Mouse (Mus musculus) liver, postnatal 0 days (tissue): ENCODE results near the gene Fut8. TPM values are rescaled to one million over a fixed set of nuclear protein-coding genes. Genes with fewer than 3 reads are reported as not detected.
"Not testable (repeated sequence)": the region's sequence is repeated elsewhere in the genome, so short reads cannot be mapped to it uniquely, and the experiment has no call there.

Experiments used
- ATAC-seq: fragments of 200-750 bp; cut with Nextera tagmentation; 2 replicates; pipeline ENCODE4 v1.8.0; 2017; ENCODE audit warnings: mild to moderate bottlenecking, moderate library complexity
- DNase-seq: peaks from one replicate; pipeline ENCODE4 v3.0.0-alpha.2; 2016
- H3K27ac ChIP-seq: fragments of 300-500 bp; sonication (generic); 2 replicates; pipeline ENCODE4 v1.5.1; 2014; ENCODE audit warnings: antibody characterized with exemption, moderate library complexity, mild to moderate bottlenecking, low read depth
- H3K27me3 ChIP-seq: fragments of 300-500 bp; sonication (generic); 2 replicates; pipeline ENCODE4 v1.6.1; 2014; ENCODE audit warnings: low read length, control low read depth, mixed read lengths; ENCODE audit not compliant: insufficient read depth
- H3K36me3 ChIP-seq: fragments of 300-500 bp; sonication (generic); replicated peaks from 2 replicates; pipeline ENCODE4 v1.6.1; 2014; ENCODE audit warnings: mild to moderate bottlenecking, control low read depth, low read length, moderate library complexity, mixed read lengths; ENCODE audit not compliant: insufficient read depth
- H3K4me1 ChIP-seq: fragments of 300-500 bp; sonication (generic); 2 replicates; pipeline ENCODE4 v1.6.1; 2014; ENCODE audit warnings: antibody characterized with exemption, mild to moderate bottlenecking, control low read depth; ENCODE audit not compliant: insufficient read depth
- H3K4me2 ChIP-seq: fragments of 300-500 bp; sonication (generic); 2 replicates; pipeline ENCODE4 v1.6.1; 2014; ENCODE audit warnings: low read depth, mild to moderate bottlenecking, low read length, moderate library complexity, mixed read lengths
- H3K4me3 ChIP-seq: fragments of 300-500 bp; sonication (generic); 2 replicates; pipeline ENCODE4 v1.5.1; 2014; ENCODE audit warnings: low read depth, low read length
- H3K9ac ChIP-seq: fragments of 300-500 bp; sonication (generic); replicated peaks from 2 replicates; pipeline ENCODE4 v1.6.1; 2014; ENCODE audit warnings: mild to moderate bottlenecking, moderate library complexity
- H3K9me3 ChIP-seq: fragments of 300-500 bp; sonication (generic); 2 replicates; pipeline ENCODE4 v1.6.1; 2016; ENCODE audit warnings: mild to moderate bottlenecking, control low read depth, low read length, mixed read lengths
- CTCF ChIP-seq: sonication (generic); IDR thresholded peaks from 2 replicates; pipeline ENCODE4 v1.5.1; 2016; ENCODE audit warnings: antibody characterized with exemption, low read depth
- EP300 ChIP-seq: IDR thresholded peaks from 2 replicates; pipeline ENCODE4 v1.6.1; 2016; ENCODE audit warnings: antibody characterized with exemption, low read depth, mild to moderate bottlenecking
- WGBS: fragments of 180-500 bp; shearing (Covaris S2); extraction: QIAGEN DNeasy Blood & Tissue Kit; methylation state at CpG from one replicate; pipeline ENCODE4 v1.1.7; 2014; ENCODE audit not compliant: insufficient replicate concordance; 5-methylcytosine and 5-hydroxymethylcytosine counted together
- polyA plus RNA-seq: library from polyadenylated mRNA; unstranded; fragments of >200 nt; fragmentation: Nextera tagmentation; extraction: Ambion mirVana; gene quantifications from 2 replicates; pipeline ENCODE4 v1.2.1, GENCODE M21; 2015

The Fut8 gene
- polyA plus RNA-seq, 1 experiment from 2014 or later: 8.6 TPM

- DNase-seq (no peak), ATAC-seq (no peak)
- Histone ChIP-seq H3K4me1 (no peaks in the 10 kb centered on the region), H3K36me3 (no peaks in the 10 kb centered on the region), H3K4me3 (no peak overlapping the region), H3K27me3 (no peaks in the 10 kb centered on the region), H3K27ac (no peak overlapping the region), H3K9ac (no peak overlapping the region), H3K9me3 (no peaks in the 10 kb centered on the region), H3K4me2 (no peak overlapping the region)
- WGBS: 76% methylated on average over 6 of the region's 6 CpGs
- TF ChIP-seq CTCF (no peak), EP300 (no peak)
Observed at GRCm38 (mm10) chr12:77519534-77520102, 281.7 kb downstream of the Fut8 start.

GRCm38 (mm10) chr12:77524014-77524413 lies 286.1 kb downstream of the Fut8 start:
- ATAC-seq: not testable (repeated sequence)
- WGBS: 45% methylated on average over 4 of the region's 4 CpGs

More at GRCm38 (mm10) chr12:77524014-77524413, 286.1 kb downstream of the Fut8 start:
- H3K4me3 ChIP-seq, H3K4me2 ChIP-seq, H3K36me3 ChIP-seq, DNase-seq, H3K27me3 ChIP-seq, H3K9ac ChIP-seq, H3K9me3 ChIP-seq, H3K27ac ChIP-seq, H3K4me1 ChIP-seq: not testable (repeated sequence)
